Mouse (Mus musculus) forebrain, embryonic 12.5 days (tissue): ENCODE results near the gene Dad1. TPM values are rescaled to one million over a fixed set of nuclear protein-coding genes. Genes with fewer than 3 reads are reported as not detected.
A peak's percentile ranks its signal among the peaks of the same experiment; 100 is the strongest.

ENCODE experiments used
- ATAC-seq: fragments of 200-750 bp; cut with Nextera tagmentation; 2 replicates; pipeline ENCODE4 v1.8.0; 2017; ENCODE audit warnings: moderate TSS enrichment; ENCODE audit not compliant: low FRiP score
- H3K27ac ChIP-seq: fragments of 300-500 bp; sonication (generic); 2 replicates; pipeline ENCODE4 v1.5.1; 2016; ENCODE audit warnings: mild to moderate bottlenecking
- H3K27me3 ChIP-seq: fragments of 300-500 bp; sonication (generic); 2 replicates; pipeline ENCODE4 v1.6.1; 2016; ENCODE audit warnings: mild to moderate bottlenecking
- H3K36me3 ChIP-seq: fragments of 300-500 bp; sonication (generic); replicated peaks from 2 replicates; pipeline ENCODE4 v1.6.1; 2016; ENCODE audit warnings: mild to moderate bottlenecking
- H3K4me1 ChIP-seq: fragments of 300-500 bp; sonication (generic); 2 replicates; pipeline ENCODE4 v1.6.1; 2016
- H3K4me2 ChIP-seq: fragments of 300-500 bp; sonication (generic); 2 replicates; pipeline ENCODE4 v1.6.1; 2016; ENCODE audit warnings: mild to moderate bottlenecking, moderate library complexity
- H3K4me3 ChIP-seq: fragments of 300-500 bp; sonication (generic); replicated peaks from 2 replicates; pipeline ENCODE4 v1.5.1; 2016; ENCODE audit warnings: mild to moderate bottlenecking
- H3K9ac ChIP-seq: fragments of 300-500 bp; sonication (generic); 2 replicates; pipeline ENCODE4 v1.6.1; 2016; ENCODE audit warnings: mild to moderate bottlenecking
- H3K9me3 ChIP-seq: fragments of 300-500 bp; sonication (generic); 2 replicates; pipeline ENCODE4 v1.6.1; 2016
- WGBS: fragments of 180-500 bp; shearing (Covaris S2); methylation state at CpG from one replicate; pipeline ENCODE4 v1.1.7; 2016; 5-methylcytosine and 5-hydroxymethylcytosine counted together
- polyA plus RNA-seq: library from polyadenylated mRNA; unstranded; fragments of >200 nt; fragmentation: Nextera tagmentation; extraction: Ambion mirVana; gene quantifications from 2 replicates; pipeline ENCODE4 v1.2.1, GENCODE M21; 2016

Dad1 gene
- polyA plus RNA-seq, 1 experiment from 2014 or later: 241 TPM

GRCm38 (mm10) chr14:54228933-54229713, 24.8 kb downstream of the Dad1 start:
- H3K27me3 ChIP-seq: peaks cover 3% of the 10 kb centered on the region; the same call in 1 of the 2 replicates
- peak overlapping the region; percentile 34 for H3K4me3 ChIP-seq
- 0 out of 2 replicates have a peak, but pooled peaks cover 3% of the 10 kb centered on the region for H3K36me3 ChIP-seq
- H3K4me2 ChIP-seq: peak overlapping the region; percentile 62
- H3K9ac ChIP-seq: peak overlapping the region; percentile 44; the same call in 1 of the 2 replicates
- 3% methylated on average over 25 of the region's 25 CpGs for WGBS
- peak overlapping the region; percentile 80 for H3K27ac ChIP-seq
- peaks cover 31% of the 10 kb centered on the region for H3K4me1 ChIP-seq
- ATAC-seq: peak; percentile 62
- no peaks in the 10 kb centered on the region for H3K9me3 ChIP-seq

GRCm38 (mm10) chr14:54228501-54228900, 25.4 kb downstream of the Dad1 start:
- Histone ChIP-seq H3K4me3 (peak overlapping the region; percentile 34), H3K4me1 (peaks cover 28% of the 10 kb centered on the region), H3K4me2 (peak overlapping the region; percentile 62), H3K27ac (peak overlapping the region; percentile 80), H3K36me3 (no peaks in the 10 kb centered on the region), H3K9me3 (no peaks in the 10 kb centered on the region), H3K27me3 (peaks cover 3% of the 10 kb centered on the region; the same call in 1 of the 2 replicates), H3K9ac (peak overlapping the region; percentile 44)
- ATAC-seq: peak; percentile 27
- WGBS: 8% methylated on average over 7 of the region's 7 CpGs

- WGBS: 2% methylated on average over 10 of the region's 10 CpGs
- Histone ChIP-seq H3K9ac (peak overlapping the region; percentile 44), H3K4me3 (peak overlapping the region; percentile 34), H3K4me1 (peaks cover 28% of the 10 kb centered on the region), H3K36me3 (no peaks in the 10 kb centered on the region), H3K9me3 (no peaks in the 10 kb centered on the region), H3K27me3 (peaks cover 3% of the 10 kb centered on the region; the same call in 1 of the 2 replicates), H3K4me2 (peak overlapping the region; percentile 62), H3K27ac (peak overlapping the region; percentile 80)
- ATAC-seq: peak; percentile 67
Measured at GRCm38 (mm10) chr14:54227911-54228451, 25.9 kb downstream of the Dad1 start.

GRCm38 (mm10) chr14:54226911-54227811, 26.7 kb downstream of the Dad1 start:
- Histone ChIP-seq H3K4me1 (peaks cover 22% of the 10 kb centered on the region), H3K4me3 (no peak overlapping the region), H3K27ac (no peak overlapping the region), H3K27me3 (peaks cover 3% of the 10 kb centered on the region; the same call in 1 of the 2 replicates), H3K4me2 (no peak overlapping the region; the same call in 1 of the 2 replicates), H3K9ac (no peak overlapping the region), H3K9me3 (no peaks in the 10 kb centered on the region), H3K36me3 (no peaks in the 10 kb centered on the region)
- WGBS: 57% methylated on average over 16 of the region's 16 CpGs
- 0 out of 2 replicates have a peak, but pooled peaks have one; percentile 9 for ATAC-seq

- H3K4me2 ChIP-seq: no peak overlapping the region
- no peak overlapping the region for H3K27ac ChIP-seq
- H3K36me3 ChIP-seq: no peaks in the 10 kb centered on the region
- peaks cover 3% of the 10 kb centered on the region; the same call in 1 of the 2 replicates for H3K27me3 ChIP-seq
- H3K4me1 ChIP-seq: peaks cover 19% of the 10 kb centered on the region
- no peak overlapping the region for H3K4me3 ChIP-seq
- H3K9ac ChIP-seq: no peak overlapping the region
- WGBS: 87% methylated on average over 11 of the region's 11 CpGs
- no peak for ATAC-seq
- no peaks in the 10 kb centered on the region for H3K9me3 ChIP-seq
Measured at GRCm38 (mm10) chr14:54225725-54226124, 28.2 kb downstream of the Dad1 start.

- Histone ChIP-seq H3K27ac (no peak overlapping the region), H3K4me2 (no peak overlapping the region), H3K36me3 (no peaks in the 10 kb centered on the region), H3K9ac (no peak overlapping the region), H3K9me3 (no peaks in the 10 kb centered on the region), H3K27me3 (peaks cover 3% of the 10 kb centered on the region; the same call in 1 of the 2 replicates), H3K4me3 (no peak overlapping the region), H3K4me1 (peaks cover 19% of the 10 kb centered on the region)
- no peak for ATAC-seq
- 54% methylated on average over 16 of the region's 16 CpGs for WGBS
Measured at GRCm38 (mm10) chr14:54224484-54225467, 29.1 kb downstream of the Dad1 start.

- no peak for ATAC-seq
- Histone ChIP-seq H3K4me2 (no peak overlapping the region), H3K4me3 (no peak overlapping the region), H3K4me1 (peaks cover 15% of the 10 kb centered on the region), H3K27ac (no peak overlapping the region), H3K9ac (no peak overlapping the region), H3K27me3 (peaks cover 3% of the 10 kb centered on the region; the same call in 1 of the 2 replicates), H3K36me3 (no peaks in the 10 kb centered on the region), H3K9me3 (no peaks in the 10 kb centered on the region)
- 90% methylated on average over 5 of the region's 5 CpGs for WGBS
Measured at GRCm38 (mm10) chr14:54224064-54224417, 29.9 kb downstream of the Dad1 start.

- no peak for ATAC-seq
- Histone ChIP-seq H3K36me3 (no peaks in the 10 kb centered on the region), H3K27me3 (peaks cover 3% of the 10 kb centered on the region; the same call in 1 of the 2 replicates), H3K4me1 (peaks cover 9% of the 10 kb centered on the region), H3K4me3 (no peak overlapping the region), H3K4me2 (no peak overlapping the region), H3K9ac (no peak overlapping the region), H3K9me3 (no peaks in the 10 kb centered on the region), H3K27ac (no peak overlapping the region)
- 56% methylated on average over 13 of the region's 13 CpGs for WGBS
Measured at GRCm38 (mm10) chr14:54223315-54224063, 30.4 kb downstream of the Dad1 start.

- Histone ChIP-seq H3K27me3 (no peaks in the 10 kb centered on the region; the same call in 1 of the 2 replicates), H3K9ac (no peak overlapping the region), H3K4me3 (no peak overlapping the region), H3K9me3 (no peaks in the 10 kb centered on the region), H3K4me2 (no peak overlapping the region), H3K36me3 (no peaks in the 10 kb centered on the region), H3K27ac (no peak overlapping the region), H3K4me1 (peaks cover 4% of the 10 kb centered on the region)
- WGBS: 92% methylated on average over 8 of the region's 8 CpGs
- no peak for ATAC-seq
Measured at GRCm38 (mm10) chr14:54222289-54222727, 31.6 kb downstream of the Dad1 start.

GRCm38 (mm10) chr14:54221641-54222040, 32.3 kb downstream of the Dad1 start:
- no peaks in the 10 kb centered on the region for H3K9me3 ChIP-seq
- H3K27me3 ChIP-seq: no peaks in the 10 kb centered on the region; the same call in 1 of the 2 replicates
- no peaks in the 10 kb centered on the region for H3K36me3 ChIP-seq
- H3K4me3 ChIP-seq: no peak overlapping the region
- H3K27ac ChIP-seq: no peak overlapping the region
- H3K4me2 ChIP-seq: no peak overlapping the region
- ATAC-seq: no peak
- H3K9ac ChIP-seq: no peak overlapping the region
- WGBS: 92% methylated on average over 6 of the region's 6 CpGs
- H3K4me1 ChIP-seq: peaks cover 4% of the 10 kb centered on the region
